Mouse (Mus musculus) C2C12 (cell line): ENCODE data around the gene Tmem63c.

Source experiments
- CTCF ChIP-seq: IDR thresholded peaks from one replicate; pipeline ENCODE4 v1.5.1; 2011; ENCODE audit not compliant: control insufficient read depth, insufficient read depth, insufficient read length
- FOSL1 ChIP-seq: IDR thresholded peaks from one replicate; pipeline ENCODE4 v1.8.0; 2011; ENCODE audit warnings: mild to moderate bottlenecking, low read length; ENCODE audit not compliant: poor library complexity, insufficient read depth, severe bottlenecking
- MAX ChIP-seq: IDR thresholded peaks from one replicate; pipeline ENCODE4 v1.6.1; 2011; ENCODE audit warnings: mild to moderate bottlenecking, control low read depth
- MYOG ChIP-seq: IDR thresholded peaks from one replicate; pipeline ENCODE4 v1.6.1; 2011; ENCODE audit not compliant: control insufficient read depth, insufficient read length; ENCODE audit errors: extremely low read depth
- USF1 ChIP-seq: IDR thresholded peaks from one replicate; pipeline ENCODE4 v1.6.1; 2011; ENCODE audit warnings: low read depth, mild to moderate bottlenecking, control low read depth, moderate library complexity

DNA sequence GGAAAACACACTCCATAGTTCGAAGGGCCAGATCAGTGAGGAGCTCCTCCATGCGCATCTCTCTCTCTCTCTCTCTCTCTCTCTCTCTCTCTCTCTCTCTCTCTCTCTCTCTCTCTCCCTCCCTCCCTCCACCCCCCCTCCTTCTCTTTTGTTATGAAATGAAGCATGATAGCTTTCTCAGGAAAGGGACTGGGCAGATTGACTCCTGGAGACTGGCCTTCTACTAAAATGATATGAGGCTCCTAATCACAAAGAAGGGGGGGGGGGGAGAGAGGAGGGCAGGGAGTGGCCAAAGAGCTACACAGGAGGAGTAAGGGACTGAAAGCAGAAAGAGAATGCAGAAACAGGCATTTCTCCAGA lies 117.2 kb downstream of the Tmem63c start:
- TF ChIP-seq CTCF (no peak), USF1 (no peak), MYOG (no peak), FOSL1 (no peak), MAX (no peak)
